Mouse (Mus musculus) activated CD4-positive, CD25-positive, alpha-beta regulatory T cell, adult 9 weeks (primary cell): ENCODE data around the gene Zfp770. TPM values are rescaled to one million over a fixed set of nuclear protein-coding genes. Genes with fewer than 3 reads are reported as not detected.

Experiments
- polyA plus RNA-seq: library from polyadenylated mRNA; unstranded; fragments of 100-300 nt; shearing (Covaris generic); gene quantifications from one replicate; pipeline ENCODE4 v1.2.1, GENCODE M21; 2017

Zfp770 gene
- polyA plus RNA-seq, result 2.8 TPM

DNA sequence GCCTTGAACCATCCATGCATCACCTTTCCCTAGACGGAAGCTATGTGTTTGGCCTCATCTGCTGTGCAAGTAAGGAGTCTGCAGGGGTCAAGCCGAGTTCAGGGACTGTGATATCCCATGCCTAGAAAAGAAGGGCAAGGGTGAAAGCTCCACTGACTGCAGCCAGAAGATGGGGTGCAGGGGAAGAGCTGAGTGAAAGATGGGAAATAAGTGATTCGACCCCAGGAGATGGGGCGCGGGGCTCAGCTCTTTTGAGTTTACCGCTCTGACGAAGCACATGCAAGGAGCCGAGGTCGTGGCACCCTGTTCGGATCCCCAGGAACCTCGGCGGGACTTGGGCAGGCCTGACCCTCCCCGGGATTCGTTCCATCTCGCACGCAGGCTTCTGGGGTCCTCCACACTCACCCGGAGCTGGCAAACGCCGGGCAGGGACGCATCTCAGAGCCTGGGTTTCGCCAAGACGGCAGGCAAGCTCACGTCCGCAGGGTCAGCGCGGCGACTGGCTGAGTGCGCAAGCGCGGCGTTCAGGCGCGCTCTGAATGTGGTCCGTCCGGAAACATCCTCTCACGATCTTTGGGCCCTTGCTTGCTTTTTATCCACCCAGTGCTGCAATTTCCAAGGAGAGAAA is at the start of gene Zfp770:
TSS of gene Zfp770 (minus strand) at position 538 of the 628 bp plus-strand sequence.

DNA sequence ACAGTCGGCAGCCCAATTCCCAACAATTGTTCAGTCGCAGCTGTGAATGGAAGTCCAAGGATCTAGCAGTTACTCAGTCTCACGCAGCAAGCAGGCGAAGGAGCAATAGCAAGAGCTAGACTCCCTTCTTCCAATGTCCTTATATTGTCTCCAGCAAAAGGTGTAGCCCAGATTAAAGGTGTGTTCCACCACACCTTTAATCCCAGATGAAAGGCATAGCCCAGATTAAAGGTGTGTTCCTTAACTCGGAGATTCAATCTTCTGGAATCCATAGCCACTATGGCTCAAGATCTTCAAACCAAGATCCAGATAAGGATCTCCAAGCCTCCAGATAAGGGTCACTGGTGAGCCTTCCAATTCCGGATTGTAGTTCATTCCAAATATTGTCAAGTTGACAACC is 14.3 kb downstream of the Zfp770 start, which contains the start of gene Aqr:
TSS of gene Aqr (minus strand) at position 101 of the 400 bp plus-strand sequence.

Other genes with a start within 250 kb of the Zfp770 start
- not detected for gene Gjd2, start 187.8 kb downstream of the Zfp770 start, polyA plus RNA-seq
- gene Actc1, start 147.9 kb downstream of the Zfp770 start, polyA plus RNA-seq, result 0.18 TPM
- gene Aqr, start 14.4 kb downstream of the Zfp770 start, polyA plus RNA-seq, result 94.6 TPM